Mouse (Mus musculus) embryonic fibroblast, embryonic 13.5 days (primary cell): ENCODE measurements around the gene Gm10840. TPM values are rescaled to one million over a fixed set of nuclear protein-coding genes. Genes with fewer than 3 reads are reported as not detected.
"Not testable (repeated sequence)": the region's sequence is repeated elsewhere in the genome, so short reads cannot be mapped to it uniquely, and the experiment has no call there.

Source experiments
- H3K27ac ChIP-seq: 2 replicates; pipeline ENCODE4 v1.5.1; 2012; ENCODE audit warnings: low read length, control low read depth, inconsistent platforms; ENCODE audit not compliant: insufficient read depth
- H3K4me1 ChIP-seq: 2 replicates; pipeline ENCODE4 v1.6.1; 2011; ENCODE audit warnings: low read length; ENCODE audit not compliant: control insufficient read depth, insufficient read depth
- H3K4me3 ChIP-seq: 2 replicates; pipeline ENCODE4 v1.5.1; 2011; ENCODE audit warnings: mild to moderate bottlenecking, control low read depth, low read length; ENCODE audit not compliant: insufficient read depth
- CTCF ChIP-seq: IDR thresholded peaks from 2 replicates; pipeline ENCODE4 v1.5.1; 2011; ENCODE audit warnings: mild to moderate bottlenecking, control low read depth, low read length, moderate library complexity, borderline replicate concordance; ENCODE audit not compliant: insufficient read depth
- POLR2A ChIP-seq: IDR thresholded peaks from 2 replicates; pipeline ENCODE4 v1.6.1; 2011; ENCODE audit warnings: low read depth, mild to moderate bottlenecking, control low read depth, low read length, moderate library complexity
- polyA plus RNA-seq: library from polyadenylated mRNA; stranded (reverse); fragments of >200 nt; gene quantifications from 2 replicates; pipeline ENCODE4 v1.2.4, GENCODE M21; 2011; ENCODE audit warnings: low read depth; ENCODE audit not compliant: missing spikeins, insufficient read length

The Gm10840 gene
- polyA plus RNA-seq, 1 experiment, result not detected

- Histone ChIP-seq H3K27ac (peak overlapping the region; percentile 67; the same call in 1 of the 2 replicates), H3K4me3 (no peak overlapping the region), H3K4me1 (peaks cover 14% of the 10 kb centered on the region)
- TF ChIP-seq POLR2A (no peak), CTCF (no peak)
These were observed 34.2 kb downstream of the Gm10840 start for GRCm38 (mm10) chr11:106194891-106195290.

GRCm38 (mm10) chr11:106195341-106195740, 34.7 kb downstream of the Gm10840 start:
- peaks cover 14% of the 10 kb centered on the region for H3K4me1 ChIP-seq
- peak overlapping the region; percentile 67; the same call in 1 of the 2 replicates for H3K27ac ChIP-seq
- H3K4me3 ChIP-seq, result no peak overlapping the region
- no peak for TF ChIP-seq POLR2A
- no peak for TF ChIP-seq CTCF

- TF ChIP-seq CTCF (no peak), POLR2A (no peak)
- Histone ChIP-seq H3K27ac (no peak overlapping the region), H3K4me3 (no peak overlapping the region), H3K4me1 (peaks cover 12% of the 10 kb centered on the region)
These were observed 37.6 kb downstream of the Gm10840 start for GRCm38 (mm10) chr11:106198277-106198676.

GRCm38 (mm10) chr11:106199997-106200396, 39.3 kb downstream of the Gm10840 start:
- not testable (repeated sequence) for H3K4me1 ChIP-seq, H3K27ac ChIP-seq, H3K4me3 ChIP-seq

GRCm38 (mm10) chr11:106200756-106201155, 40.1 kb downstream of the Gm10840 start:
- no peak overlapping the region for H3K4me3 ChIP-seq
- TF ChIP-seq POLR2A (no peak), CTCF (no peak)

GRCm38 (mm10) chr11:106201337-106202122, 40.9 kb downstream of the Gm10840 start:
- TF ChIP-seq POLR2A, result no peak
- TF ChIP-seq CTCF, result no peak
- no peak overlapping the region for H3K4me3 ChIP-seq
- no peak overlapping the region for H3K27ac ChIP-seq
- H3K4me1 ChIP-seq, result 0 out of 2 replicates have a peak, but pooled peaks cover 1% of the 10 kb centered on the region

More at GRCm38 (mm10) chr11:106200756-106201155, 40.1 kb downstream of the Gm10840 start:
- Histone ChIP-seq H3K4me1 (peaks cover 6% of the 10 kb centered on the region), H3K27ac (no peak overlapping the region)

- no peak for TF ChIP-seq POLR2A
- TF ChIP-seq CTCF, result no peak
- no peaks in the 10 kb centered on the region for H3K4me1 ChIP-seq
- no peak within 1 kb of the TSS for H3K27ac ChIP-seq
- no peak within 1 kb of the TSS for H3K4me3 ChIP-seq
These were observed 41.4 kb downstream of the Gm10840 start, which contains the start of gene Strada for GRCm38 (mm10) chr11:106202123-106202465. Gene Strada, minus strand, starts transcription at chr11:106202168.

Other genes starting within 250 kb of the Gm10840 start
- gene Cyb561, start 207.5 kb upstream of the Gm10840 start, polyA plus RNA-seq, result 2.6 and 3.4 TPM in 2 replicates
- gene Ace, start 192.9 kb upstream of the Gm10840 start, polyA plus RNA-seq, result 0.57 and 1.3 TPM in 2 replicates
- not detected in 2 replicates for gene Ace3, start 166.2 kb upstream of the Gm10840 start, polyA plus RNA-seq
- not detected in 2 replicates for gene Kcnh6, start 152.7 kb upstream of the Gm10840 start, polyA plus RNA-seq
- 55.8 and 60.0 TPM in 2 replicates for gene Dcaf7, start 124.0 kb upstream of the Gm10840 start, polyA plus RNA-seq
- gene Taco1, start 94.8 kb upstream of the Gm10840 start, polyA plus RNA-seq, result 9.5 and 10.3 TPM in 2 replicates
- gene Map3k3, start 76.2 kb upstream of the Gm10840 start, polyA plus RNA-seq, result 40.0 and 41.1 TPM in 2 replicates
- 67.2 and 70.6 TPM in 2 replicates for gene Limd2, start within 50 bp of the Gm10840 start, polyA plus RNA-seq
- gene Strada, start 41.3 kb downstream of the Gm10840 start, polyA plus RNA-seq, result 22.4 and 24.0 TPM in 2 replicates
- gene Ccdc47, start 55.5 kb downstream of the Gm10840 start, polyA plus RNA-seq, result 101 and 110 TPM in 2 replicates
- gene Ddx42, start 56.1 kb downstream of the Gm10840 start, polyA plus RNA-seq, result 55.0 and 58.3 TPM in 2 replicates
- 49.5 and 60.5 TPM in 2 replicates for gene Ftsj3, start 95.2 kb downstream of the Gm10840 start, polyA plus RNA-seq
- 141 and 156 TPM in 2 replicates for gene Psmc5, start 95.3 kb downstream of the Gm10840 start, polyA plus RNA-seq
- gene Smarcd2, start 112.1 kb downstream of the Gm10840 start, polyA plus RNA-seq, result 50.4 and 64.3 TPM in 2 replicates
- 0.16 and 0.18 TPM in 2 replicates for gene Tcam1, start 115.8 kb downstream of the Gm10840 start, polyA plus RNA-seq
- gene Gh, start 141.0 kb downstream of the Gm10840 start, polyA plus RNA-seq, result not detected in 2 replicates
- gene Cd79b, start 153.9 kb downstream of the Gm10840 start, polyA plus RNA-seq, result not detected in 2 replicates
- not detected in 2 replicates for gene Scn4a, start 192.4 kb downstream of the Gm10840 start, polyA plus RNA-seq
- gene Prr29, start 204.6 kb downstream of the Gm10840 start, polyA plus RNA-seq, result not detected in 2 replicates
- not detected in 2 replicates for gene Icam2, start 227.2 kb downstream of the Gm10840 start, polyA plus RNA-seq